Mouse (Mus musculus): ENCODE data around the gene C1galt1. TPM values are rescaled to one million over a fixed set of nuclear protein-coding genes. Genes with fewer than 3 reads are reported as not detected.

Gene C1galt1
- polyA plus RNA-seq, 1 experiment from 2014 or later: 2.8 TPM

DNA sequence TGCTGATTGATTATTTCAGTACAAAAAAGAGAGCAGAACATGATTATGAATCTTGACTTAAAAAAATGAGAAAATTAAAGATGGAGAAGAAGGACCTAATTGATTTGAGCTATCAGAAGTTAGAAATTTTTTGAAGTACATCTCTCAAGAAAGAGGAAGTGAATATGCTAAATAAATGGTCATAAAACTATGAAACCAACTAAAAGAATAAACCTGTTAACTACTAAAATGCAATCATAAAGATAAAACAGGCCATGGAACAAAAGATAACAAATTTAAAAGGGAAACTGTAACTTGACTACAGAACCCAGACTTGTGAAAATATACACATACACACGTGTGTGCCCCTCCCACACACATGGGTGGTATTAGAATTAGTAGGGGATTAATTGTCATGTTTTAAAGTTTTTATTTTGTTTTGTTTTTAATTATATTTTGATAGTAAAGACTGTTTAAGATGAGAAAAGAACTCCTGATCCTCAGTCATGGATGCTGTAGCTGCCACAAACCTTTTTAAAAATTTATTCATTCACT is 37.0 kb downstream of the C1galt1 start:
- Histone ChIP-seq H3K27ac (ENCODE audit: low read depth, low read length) (no peak overlapping the region), H3K27me3 (ENCODE audit: control insufficient read depth, insufficient read depth, low read length) (no peaks in the 10 kb centered on the region), H3K4me3 (ENCODE audit: low read depth, low read length) (no peak overlapping the region), H3K9ac (ENCODE audit: low read length) (no peak overlapping the region), H3K4me1 (replicated peaks; ENCODE audit: control insufficient read depth, insufficient read depth, low read length) (no peaks in the 10 kb centered on the region), H3K36me3 (ENCODE audit: control insufficient read depth, insufficient read depth, low read length) (no peaks in the 10 kb centered on the region), H3K9me3 (ENCODE audit: control insufficient read depth, low read length) (no peaks in the 10 kb centered on the region), H3K4me2 (ENCODE audit: low read depth, low read length, severe bottlenecking) (no peak overlapping the region)
- no peak for DNase-seq (ENCODE audit: low spot score)
- 78% methylated on average over 1 of the region's 1 CpGs for WGBS
- no peak for ATAC-seq (replicated peaks; ENCODE audit: low FRiP score)

- 89% methylated on average over 13 of the region's 13 CpGs for WGBS
- H3K27me3 ChIP-seq (ENCODE audit: control insufficient read depth, insufficient read depth, low read length): no peaks in the 10 kb centered on the region
- H3K4me1 ChIP-seq (replicated peaks; ENCODE audit: control insufficient read depth, insufficient read depth, low read length): no peaks in the 10 kb centered on the region
- DNase-seq (ENCODE audit: low spot score) (no peak), ATAC-seq (replicated peaks; ENCODE audit: low FRiP score) (no peak)
- no peak overlapping the region for H3K4me3 ChIP-seq (ENCODE audit: low read depth, low read length)
- no peak overlapping the region for H3K27ac ChIP-seq (ENCODE audit: low read depth, low read length)
- no peak overlapping the region for H3K4me2 ChIP-seq (ENCODE audit: low read depth, low read length, severe bottlenecking)
- H3K9ac ChIP-seq (ENCODE audit: low read length): no peak overlapping the region
- H3K36me3 ChIP-seq (ENCODE audit: control insufficient read depth, insufficient read depth, low read length): no peaks in the 10 kb centered on the region
- H3K9me3 ChIP-seq (ENCODE audit: control insufficient read depth, low read length): no peaks in the 10 kb centered on the region
Measured at GRCm38 (mm10) chr6:7882520-7882919, 37.9 kb downstream of the C1galt1 start.

- no peaks in the 10 kb centered on the region for H3K9me3 ChIP-seq (ENCODE audit: control insufficient read depth, low read length)
- WGBS: 82% methylated on average over 5 of the region's 5 CpGs
- H3K27me3 ChIP-seq (ENCODE audit: control insufficient read depth, insufficient read depth, low read length): no peaks in the 10 kb centered on the region
- no peak overlapping the region for H3K4me2 ChIP-seq (ENCODE audit: low read depth, low read length, severe bottlenecking)
- H3K36me3 ChIP-seq (ENCODE audit: control insufficient read depth, insufficient read depth, low read length): no peaks in the 10 kb centered on the region
- H3K27ac ChIP-seq (ENCODE audit: low read depth, low read length): no peak overlapping the region
- no peak overlapping the region for H3K9ac ChIP-seq (ENCODE audit: low read length)
- DNase-seq (ENCODE audit: low spot score) (no peak), ATAC-seq (replicated peaks; ENCODE audit: low FRiP score) (no peak)
- no peaks in the 10 kb centered on the region for H3K4me1 ChIP-seq (replicated peaks; ENCODE audit: control insufficient read depth, insufficient read depth, low read length)
- no peak overlapping the region for H3K4me3 ChIP-seq (ENCODE audit: low read depth, low read length)
Measured at GRCm38 (mm10) chr6:7885994-7886684, 41.5 kb downstream of the C1galt1 start.

- Histone ChIP-seq H3K36me3 (ENCODE audit: control insufficient read depth, insufficient read depth, low read length) (no peaks in the 10 kb centered on the region), H3K27ac (ENCODE audit: low read depth, low read length) (no peak overlapping the region), H3K4me2 (ENCODE audit: low read depth, low read length, severe bottlenecking) (no peak overlapping the region), H3K9ac (ENCODE audit: low read length) (no peak overlapping the region), H3K4me3 (ENCODE audit: low read depth, low read length) (no peak overlapping the region), H3K27me3 (ENCODE audit: control insufficient read depth, insufficient read depth, low read length) (no peaks in the 10 kb centered on the region), H3K9me3 (ENCODE audit: control insufficient read depth, low read length) (no peaks in the 10 kb centered on the region), H3K4me1 (replicated peaks; ENCODE audit: control insufficient read depth, insufficient read depth, low read length) (no peaks in the 10 kb centered on the region)
- DNase-seq (ENCODE audit: low spot score) (no peak), ATAC-seq (replicated peaks; ENCODE audit: low FRiP score) (no peak)
- WGBS: 88% methylated on average over 2 of the region's 2 CpGs
Measured at GRCm38 (mm10) chr6:7886685-7887004, 42.0 kb downstream of the C1galt1 start.

DNA sequence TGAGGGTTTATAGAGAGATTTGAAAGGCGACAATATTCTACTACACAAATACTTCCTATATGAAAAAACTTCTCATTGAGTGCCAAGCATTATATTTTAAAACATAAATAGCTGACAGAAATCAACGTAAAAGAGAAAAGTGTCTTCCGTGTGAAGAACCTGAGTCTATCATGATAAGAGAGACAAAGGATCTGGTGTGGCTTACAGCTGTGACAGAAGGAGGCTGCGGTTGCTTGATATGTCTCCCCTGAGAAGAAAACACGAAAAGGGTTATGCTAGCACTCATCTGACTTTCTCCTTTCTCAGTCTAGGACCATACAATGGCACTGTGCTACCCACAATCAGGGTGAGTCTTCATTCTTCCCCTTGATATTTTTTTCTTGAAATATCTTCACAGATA is 51.7 kb downstream of the C1galt1 start:
- 95% methylated on average over 5 of the region's 5 CpGs for WGBS
- Histone ChIP-seq H3K9me3 (ENCODE audit: control insufficient read depth, low read length) (no peaks in the 10 kb centered on the region), H3K4me2 (ENCODE audit: low read depth, low read length, severe bottlenecking) (no peak overlapping the region), H3K4me1 (replicated peaks; ENCODE audit: control insufficient read depth, insufficient read depth, low read length) (no peaks in the 10 kb centered on the region), H3K27ac (ENCODE audit: low read depth, low read length) (no peak overlapping the region), H3K4me3 (ENCODE audit: low read depth, low read length) (no peak overlapping the region), H3K27me3 (ENCODE audit: control insufficient read depth, insufficient read depth, low read length) (no peaks in the 10 kb centered on the region), H3K36me3 (ENCODE audit: control insufficient read depth, insufficient read depth, low read length) (no peaks in the 10 kb centered on the region), H3K9ac (ENCODE audit: low read length) (no peak overlapping the region)
- ATAC-seq (replicated peaks; ENCODE audit: low FRiP score) (no peak), DNase-seq (ENCODE audit: low spot score) (no peak)

GRCm38 (mm10) chr6:7912015-7912414 is 67.4 kb downstream of the C1galt1 start:
- Histone ChIP-seq H3K27ac (ENCODE audit: low read depth, low read length) (no peak overlapping the region), H3K4me1 (replicated peaks; ENCODE audit: control insufficient read depth, insufficient read depth, low read length) (no peaks in the 10 kb centered on the region), H3K9ac (ENCODE audit: low read length) (no peak overlapping the region), H3K4me3 (ENCODE audit: low read depth, low read length) (no peak overlapping the region), H3K9me3 (ENCODE audit: control insufficient read depth, low read length) (no peaks in the 10 kb centered on the region), H3K36me3 (ENCODE audit: control insufficient read depth, insufficient read depth, low read length) (no peaks in the 10 kb centered on the region), H3K27me3 (ENCODE audit: control insufficient read depth, insufficient read depth, low read length) (no peaks in the 10 kb centered on the region), H3K4me2 (ENCODE audit: low read depth, low read length, severe bottlenecking) (no peak overlapping the region)
- WGBS: 86% methylated on average over 2 of the region's 2 CpGs
- ATAC-seq (replicated peaks; ENCODE audit: low FRiP score): no peak
- DNase-seq (ENCODE audit: low spot score): no peak

Other genes with a start within 250 kb of the C1galt1 start
- gene Asns, start 151.6 kb upstream of the C1galt1 start, polyA plus RNA-seq (2014; fragmentation: Nextera tagmentation; extraction: Ambion mirVana): 59.1 and 60.3 TPM in 2 replicates